Mouse (Mus musculus) limb, embryonic 11.5 days (tissue): ENCODE results near the gene Cenpu. TPM values are rescaled to one million over a fixed set of nuclear protein-coding genes. Genes with fewer than 3 reads are reported as not detected.

ENCODE experiments used
- ATAC-seq: fragments of 200-750 bp; cut with Nextera tagmentation; 2 replicates; pipeline ENCODE4 v1.8.0; 2017; ENCODE audit warnings: low read depth; ENCODE audit not compliant: insufficient number of reproducible peaks, low FRiP score, low TSS enrichment
- DNase-seq: peaks from one replicate; pipeline ENCODE4 v3.0.0-alpha.2; 2015; ENCODE audit warnings: low spot score
- H3K27ac ChIP-seq: fragments of 300-500 bp; sonication (generic); replicated peaks from 2 replicates; pipeline ENCODE4 v1.5.1; 2014; ENCODE audit warnings: low read depth, mild to moderate bottlenecking, low read length
- H3K27me3 ChIP-seq: fragments of 300-500 bp; sonication (generic); 2 replicates; pipeline ENCODE4 v1.6.1; 2014; ENCODE audit warnings: mild to moderate bottlenecking, low read length, mixed read lengths; ENCODE audit not compliant: control insufficient read depth, insufficient read depth
- H3K36me3 ChIP-seq: fragments of 300-500 bp; sonication (generic); 2 replicates; pipeline ENCODE4 v1.6.1; 2014; ENCODE audit warnings: mild to moderate bottlenecking, low read length, moderate library complexity, mixed read lengths; ENCODE audit not compliant: control insufficient read depth, insufficient read depth
- H3K4me1 ChIP-seq: fragments of 300-500 bp; sonication (generic); 2 replicates; pipeline ENCODE4 v1.6.1; 2014; ENCODE audit warnings: low read length, mixed read lengths; ENCODE audit not compliant: control insufficient read depth, insufficient read depth
- H3K4me2 ChIP-seq: fragments of 300-500 bp; sonication (generic); 2 replicates; pipeline ENCODE4 v1.6.1; 2014; ENCODE audit warnings: low read depth, mild to moderate bottlenecking, moderate library complexity; ENCODE audit not compliant: severe bottlenecking
- H3K4me3 ChIP-seq: fragments of 300-500 bp; sonication (generic); 2 replicates; pipeline ENCODE4 v1.5.1; 2014; ENCODE audit warnings: low read depth, low read length
- H3K9ac ChIP-seq: fragments of 300-500 bp; sonication (generic); 2 replicates; pipeline ENCODE4 v1.6.1; 2014; ENCODE audit warnings: mild to moderate bottlenecking, low read length
- H3K9me3 ChIP-seq: fragments of 300-500 bp; sonication (generic); 2 replicates; pipeline ENCODE4 v1.6.1; 2016; ENCODE audit warnings: low read length; ENCODE audit not compliant: control insufficient read depth
- WGBS: fragments of 180-500 bp; shearing (Covaris S2); extraction: QIAGEN DNeasy Blood & Tissue Kit; methylation state at CpG from one replicate; pipeline ENCODE4 v1.1.7; 2014; 5-methylcytosine and 5-hydroxymethylcytosine counted together
- polyA plus RNA-seq: library from polyadenylated mRNA; unstranded; fragments of >200 nt; fragmentation: Nextera tagmentation; extraction: Ambion mirVana; gene quantifications from 2 replicates; pipeline ENCODE4 v1.2.1, GENCODE M21; 2014

Cenpu gene
- polyA plus RNA-seq, 1 experiment from 2014 or later, result 27.9 TPM

- Histone ChIP-seq H3K4me1 (0 out of 2 replicates have a peak, but pooled peaks cover 5% of the 10 kb centered on the region), H3K9ac (no peak overlapping the region), H3K9me3 (no peaks in the 10 kb centered on the region), H3K27me3 (no peaks in the 10 kb centered on the region), H3K4me2 (no peak overlapping the region), H3K27ac (no peak overlapping the region), H3K4me3 (no peak overlapping the region), H3K36me3 (no peaks in the 10 kb centered on the region)
- 72% methylated on average over 2 of the region's 2 CpGs for WGBS
- ATAC-seq (no peak), DNase-seq (no peak)
Observed at GRCm38 (mm10) chr8:46597411-46597810, 45.6 kb downstream of the Cenpu start.

- no peaks in the 10 kb centered on the region for H3K36me3 ChIP-seq
Observed at GRCm38 (mm10) chr8:46598114-46598513, 46.3 kb downstream of the Cenpu start.

GRCm38 (mm10) chr8:46598753-46599152 is 46.9 kb downstream of the Cenpu start:
- ATAC-seq (no peak), DNase-seq (no peak)
- no peak overlapping the region for H3K4me2 ChIP-seq
- no peak overlapping the region for H3K9ac ChIP-seq
- 0 out of 2 replicates have a peak, but pooled peaks cover 5% of the 10 kb centered on the region for H3K4me1 ChIP-seq
- no peaks in the 10 kb centered on the region for H3K9me3 ChIP-seq
- H3K27me3 ChIP-seq, result no peaks in the 10 kb centered on the region
- WGBS, result 94% methylated on average over 5 of the region's 5 CpGs
- no peak overlapping the region for H3K27ac ChIP-seq
- no peak overlapping the region for H3K4me3 ChIP-seq
- no peaks in the 10 kb centered on the region for H3K36me3 ChIP-seq

More at GRCm38 (mm10) chr8:46598114-46598513, 46.3 kb downstream of the Cenpu start:
- Histone ChIP-seq H3K4me3 (no peak overlapping the region), H3K27me3 (no peaks in the 10 kb centered on the region), H3K9me3 (no peaks in the 10 kb centered on the region), H3K27ac (no peak overlapping the region), H3K4me1 (0 out of 2 replicates have a peak, but pooled peaks cover 5% of the 10 kb centered on the region), H3K9ac (no peak overlapping the region), H3K4me2 (no peak overlapping the region)
- 88% methylated on average over 2 of the region's 2 CpGs for WGBS
- ATAC-seq, result no peak
- no peak for DNase-seq

DNA sequence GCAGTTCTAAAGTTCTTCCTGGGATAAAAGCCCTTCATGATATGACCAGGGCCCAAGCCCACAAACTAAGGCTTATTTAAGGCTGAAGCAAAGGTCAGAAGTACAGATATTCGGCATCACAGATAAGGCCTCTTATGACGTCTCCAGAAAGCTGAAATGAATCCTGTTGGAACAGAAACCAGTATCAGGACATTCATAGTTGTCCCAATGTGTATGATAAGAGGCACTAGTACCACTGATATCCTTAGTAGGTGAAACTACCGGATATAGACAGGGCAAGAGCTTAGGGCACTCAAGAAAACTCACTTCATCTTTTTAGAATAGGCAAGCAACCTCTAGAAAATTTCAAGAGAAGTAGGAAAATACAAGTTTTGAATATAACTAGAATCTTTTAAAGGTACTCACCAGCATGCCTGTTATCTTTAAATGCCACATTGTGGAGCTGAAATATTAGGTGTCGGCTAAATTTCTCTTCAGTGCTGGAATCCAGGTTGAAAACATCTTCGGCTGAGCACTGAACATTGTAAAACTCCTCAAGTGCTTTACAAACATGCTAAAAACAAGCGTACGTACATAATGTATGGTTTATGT is 47.6 kb downstream of the Cenpu start:
- H3K4me2 ChIP-seq, result no peak overlapping the region
- H3K36me3 ChIP-seq, result no peaks in the 10 kb centered on the region
- ATAC-seq (no peak), DNase-seq (no peak)
- H3K9me3 ChIP-seq, result no peaks in the 10 kb centered on the region
- H3K27me3 ChIP-seq, result no peaks in the 10 kb centered on the region
- H3K27ac ChIP-seq, result no peak overlapping the region
- H3K9ac ChIP-seq, result no peak overlapping the region
- H3K4me1 ChIP-seq, result 0 out of 2 replicates have a peak, but pooled peaks cover 5% of the 10 kb centered on the region
- 91% methylated on average over 7 of the region's 7 CpGs for WGBS
- H3K4me3 ChIP-seq, result no peak overlapping the region

- ATAC-seq, result no peak
- H3K4me1 ChIP-seq, result 0 out of 2 replicates have a peak, but pooled peaks cover 5% of the 10 kb centered on the region
- no peak overlapping the region for H3K4me2 ChIP-seq
- H3K27ac ChIP-seq, result no peak overlapping the region
- DNase-seq, result peak; percentile 49
- no peak overlapping the region for H3K9ac ChIP-seq
- WGBS, result 54% methylated on average over 10 of the region's 10 CpGs
- no peaks in the 10 kb centered on the region for H3K27me3 ChIP-seq
- H3K4me3 ChIP-seq, result no peak overlapping the region
- no peaks in the 10 kb centered on the region for H3K36me3 ChIP-seq
- H3K9me3 ChIP-seq, result no peaks in the 10 kb centered on the region
Observed at GRCm38 (mm10) chr8:46600959-46601707, 49.3 kb downstream of the Cenpu start.

- no peaks in the 10 kb centered on the region for H3K27me3 ChIP-seq
- no peaks in the 10 kb centered on the region for H3K9me3 ChIP-seq
- no peak overlapping the region for H3K9ac ChIP-seq
- H3K4me3 ChIP-seq, result no peak overlapping the region
- ATAC-seq, result no peak
- H3K27ac ChIP-seq, result no peak overlapping the region
- 61% methylated on average over 5 of the region's 5 CpGs for WGBS
- no peak overlapping the region for H3K4me2 ChIP-seq
- DNase-seq, result no peak
- peaks cover 2% of the 10 kb centered on the region; the same call in 1 of the 2 replicates for H3K36me3 ChIP-seq
- H3K4me1 ChIP-seq, result 0 out of 2 replicates have a peak, but pooled peaks cover 5% of the 10 kb centered on the region
Observed at GRCm38 (mm10) chr8:46603587-46603986, 51.8 kb downstream of the Cenpu start.

DNA sequence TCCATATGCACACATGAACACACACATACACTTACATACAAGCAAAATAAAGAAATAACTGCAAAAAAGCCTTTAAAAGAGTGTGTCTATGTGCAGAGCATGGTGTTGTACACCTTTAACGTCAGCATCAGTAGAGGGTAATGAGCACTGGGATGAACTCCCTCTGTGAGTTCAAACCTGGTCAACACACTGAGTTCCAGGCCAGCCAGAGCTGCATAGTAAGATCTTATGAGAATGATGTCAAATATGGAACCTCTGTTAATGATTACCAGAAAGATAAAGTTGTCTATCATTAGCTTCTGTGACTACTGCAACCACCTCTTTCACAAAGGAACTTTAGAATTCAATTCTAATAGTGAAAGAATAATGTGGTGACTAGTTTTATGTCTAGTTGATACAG is 55.1 kb downstream of the Cenpu start:
- Histone ChIP-seq H3K27ac (no peak overlapping the region), H3K36me3 (peaks cover 4% of the 10 kb centered on the region; the same call in 1 of the 2 replicates), H3K4me3 (no peak overlapping the region), H3K4me1 (no peaks in the 10 kb centered on the region), H3K4me2 (no peak overlapping the region), H3K9me3 (no peaks in the 10 kb centered on the region), H3K9ac (no peak overlapping the region), H3K27me3 (no peaks in the 10 kb centered on the region)
- ATAC-seq (no peak), DNase-seq (no peak)
- 75% methylated on average over 1 of the region's 1 CpGs for WGBS

DNA sequence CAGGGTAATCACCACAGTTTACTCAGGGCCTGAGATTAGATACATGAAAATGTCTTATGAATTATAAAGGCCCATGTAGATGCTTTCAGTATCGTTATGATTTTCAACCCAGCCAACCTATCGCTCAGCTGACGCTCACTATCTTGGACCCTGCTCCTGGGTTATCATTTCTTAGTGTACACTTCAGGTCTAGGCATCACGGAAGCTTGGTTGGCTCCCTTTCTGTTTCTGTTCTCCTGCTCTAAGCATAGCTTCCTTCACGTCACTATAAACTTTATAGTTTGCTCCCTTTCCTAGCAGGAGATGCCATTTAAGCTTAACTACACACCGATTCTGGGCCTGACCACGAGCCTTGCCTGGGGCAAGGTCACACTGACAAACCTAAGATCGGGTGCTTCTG is 59.7 kb downstream of the Cenpu start:
- WGBS, result 75% methylated on average over 8 of the region's 8 CpGs
- Histone ChIP-seq H3K4me1 (no peaks in the 10 kb centered on the region), H3K9ac (no peak overlapping the region), H3K4me2 (no peak overlapping the region), H3K36me3 (peaks cover 4% of the 10 kb centered on the region; the same call in 1 of the 2 replicates), H3K9me3 (no peaks in the 10 kb centered on the region), H3K4me3 (no peak overlapping the region), H3K27ac (no peak overlapping the region), H3K27me3 (no peaks in the 10 kb centered on the region)
- ATAC-seq (no peak), DNase-seq (no peak)
